Mouse (Mus musculus): Measurements from ENCODE around the gene Gm11627.

GRCm38 (mm10) chr11:102568756-102569377 is 10.4 kb downstream of the Gm11627 start:
- TF ChIP-seq CTCF (conservative IDR thresholded peaks at IDR 0.05; ENCODE audit: low read length) (no peak), NANOG (IDR thresholded peaks at IDR 0.05; ENCODE audit: borderline replicate concordance, low read length) (no peak), POU5F1 (IDR thresholded peaks at IDR 0.05; ENCODE audit: borderline replicate concordance, low read length) (no peak)

Measured in E14TG2a.4 (cell line).